In the genomic region with DNA sequence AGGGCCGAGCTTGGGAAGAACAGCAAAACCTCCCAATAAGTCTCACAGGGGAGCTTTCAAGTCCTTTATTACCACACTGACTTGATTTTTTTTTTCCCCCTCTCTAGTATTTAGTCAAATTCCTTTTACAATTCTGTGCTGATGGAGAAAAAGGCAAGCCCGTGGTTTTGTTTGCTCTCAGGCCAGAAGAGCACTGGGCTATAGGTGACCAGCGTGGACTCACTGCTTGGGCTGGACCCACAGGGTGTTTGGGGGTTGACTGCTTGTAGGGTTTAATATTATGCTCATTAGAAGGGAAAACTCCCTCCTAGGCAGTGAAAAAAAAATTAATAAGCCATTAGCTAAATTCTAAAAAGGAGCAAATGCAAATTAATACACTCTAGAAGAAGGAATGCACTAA, we compare ENCODE assay signal across 20 mouse cellular contexts. TPM values are rescaled to one million over a fixed set of nuclear protein-coding genes. Genes with fewer than 3 reads are reported as not detected.
DNase-seq lines count a peak whose midpoint lies in the region; ATAC-seq and TF ChIP-seq lines count a peak whose summit lies in the region.
"Had no signal": no experiment of that assay in that cellular context is flagged by ENCODE, and none has a peak within 500 bp of the region (broad histone marks: within the 10 kb centered on the region; RNA-seq: fewer than 3 reads in every experiment).

No protein-coding gene starts in this region.

- DNase-seq in forebrain, embryonic 10.5 days (ENCODE audit: extremely low spot score, low spot score): no peak
- DNase-seq in forebrain, postnatal 0 days: no peak
- DNase-seq in kidney, adult 8-10 months: no peak
- DNase-seq in thymus, postnatal 0 days (ENCODE audit: low spot score): no peak
- no peak for DNase-seq in thymus, postnatal 10 days (ENCODE audit: low spot score in 2 of 2)
- DNase-seq: adrenal gland, adult 2 months; cerebellum, adult 11 months; cerebellum, postnatal 36 days; gastrocnemius, postnatal 36 days; heart, postnatal 14 days; kidney, postnatal 36 days; lung, postnatal 10 days; right cerebral cortex, postnatal 25 days had no signal

- 0 out of 2 replicates have a peak overlapping the region, but pooled peaks have one; percentile 20 for H3K27ac ChIP-seq in forebrain, embryonic 10.5 days
- H3K27ac ChIP-seq in forebrain, postnatal 0 days (ENCODE audit: low read depth, low read length): no peak overlapping the region
- H3K27ac ChIP-seq in kidney, embryonic 14.5 days (ENCODE audit: low read depth, low read length): peak overlapping the region; percentile 7; the same call in 1 of the 2 replicates
- H3K27ac ChIP-seq in embryonic fibroblast, embryonic 13.5 days (ENCODE audit: insufficient read depth, low read length): peak overlapping the region; percentile 57
- H3K27ac ChIP-seq in liver, embryonic 16.5 days (ENCODE audit: low read length): peak overlapping the region; percentile 75
- H3K27ac ChIP-seq: heart, embryonic 10.5 days had no signal

- H3K27me3 ChIP-seq in forebrain, embryonic 10.5 days (ENCODE audit: poor library complexity, severe bottlenecking): no peaks in the 10 kb centered on the region
- H3K27me3 ChIP-seq in forebrain, postnatal 0 days (ENCODE audit: insufficient read depth, low read length): no peaks in the 10 kb centered on the region
- no peaks in the 10 kb centered on the region for H3K27me3 ChIP-seq in kidney, embryonic 14.5 days (ENCODE audit: control insufficient read depth, insufficient read depth, low read length)
- H3K27me3 ChIP-seq in liver, embryonic 16.5 days (ENCODE audit: control insufficient read depth, insufficient read depth, low read depth, low read length): no peaks in the 10 kb centered on the region
- H3K27me3 ChIP-seq: midbrain, embryonic 15.5 days had no signal

- H3K4me2 ChIP-seq in forebrain, postnatal 0 days (ENCODE audit: low read depth): no peak overlapping the region
- no peak overlapping the region for H3K4me2 ChIP-seq in kidney, embryonic 14.5 days (replicated peaks; ENCODE audit: low read depth, low read length)
- peak overlapping the region; percentile 4; the same call in 1 of the 2 replicates for H3K4me2 ChIP-seq in liver, embryonic 16.5 days (ENCODE audit: low read depth, low read length)
- H3K4me2 ChIP-seq: midbrain, embryonic 15.5 days had no signal

- no peaks in the 10 kb centered on the region for H3K36me3 ChIP-seq in forebrain, embryonic 10.5 days (replicated peaks)
- no peaks in the 10 kb centered on the region for H3K36me3 ChIP-seq in forebrain, postnatal 0 days (ENCODE audit: insufficient read depth)
- no peaks in the 10 kb centered on the region for H3K36me3 ChIP-seq in kidney, embryonic 14.5 days (ENCODE audit: control insufficient read depth, insufficient read depth, low read length)
- H3K36me3 ChIP-seq in liver, embryonic 16.5 days (ENCODE audit: control insufficient read depth, insufficient read depth): no peaks in the 10 kb centered on the region
- H3K36me3 ChIP-seq: heart, embryonic 10.5 days; midbrain, embryonic 15.5 days had no signal

- ATAC-seq in forebrain, postnatal 0 days: no peak; the same call in 1 of the 2 replicates
- no peak for ATAC-seq in kidney, embryonic 14.5 days (ENCODE audit: low FRiP score, low TSS enrichment)
- ATAC-seq in liver, embryonic 16.5 days (ENCODE audit: low read depth): peak; percentile 85

- peaks cover 18% of the 10 kb centered on the region for H3K4me1 ChIP-seq in forebrain, embryonic 10.5 days
- H3K4me1 ChIP-seq in forebrain, postnatal 0 days (ENCODE audit: insufficient read depth): peaks cover 4% of the 10 kb centered on the region; the same call in 1 of the 2 replicates
- H3K4me1 ChIP-seq in kidney, embryonic 14.5 days (ENCODE audit: control insufficient read depth, insufficient read depth, low read length): peaks cover 16% of the 10 kb centered on the region; the same call in 1 of the 2 replicates
- H3K4me1 ChIP-seq in embryonic fibroblast, embryonic 13.5 days (ENCODE audit: control insufficient read depth, insufficient read depth, low read length): peaks cover 4% of the 10 kb centered on the region; the same call in 1 of the 2 replicates
- H3K4me1 ChIP-seq in liver, embryonic 16.5 days (ENCODE audit: control insufficient read depth, low read depth, low read length): peaks cover 2% of the 10 kb centered on the region; the same call in 1 of the 2 replicates

- no peak for TF ChIP-seq CTCF in forebrain, postnatal 0 days (IDR thresholded peaks at IDR 0.05; ENCODE audit: low read depth)
- no peak for TF ChIP-seq CTCF in embryonic fibroblast, embryonic 13.5 days (IDR thresholded peaks at IDR 0.05; ENCODE audit: borderline replicate concordance, insufficient read depth, low read length)

- no peak overlapping the region for H3K4me3 ChIP-seq in forebrain, embryonic 10.5 days
- H3K4me3 ChIP-seq in forebrain, postnatal 0 days (ENCODE audit: low read depth, low read length): no peak overlapping the region
- no peak overlapping the region for H3K4me3 ChIP-seq in kidney, embryonic 14.5 days (ENCODE audit: low read length)
- no peak overlapping the region for H3K4me3 ChIP-seq in embryonic fibroblast, embryonic 13.5 days (ENCODE audit: insufficient read depth, low read length)
- no peak overlapping the region for H3K4me3 ChIP-seq in liver, embryonic 16.5 days (ENCODE audit: low read depth, low read length)
- H3K4me3 ChIP-seq: heart, embryonic 10.5 days; midbrain, embryonic 15.5 days had no signal

- H3K9me3 ChIP-seq in forebrain, embryonic 10.5 days: no peaks in the 10 kb centered on the region
- H3K9me3 ChIP-seq in forebrain, postnatal 0 days (ENCODE audit: low read length): no peaks in the 10 kb centered on the region
- H3K9me3 ChIP-seq in kidney, embryonic 14.5 days (ENCODE audit: control insufficient read depth, low read length): no peaks in the 10 kb centered on the region
- H3K9me3 ChIP-seq in liver, embryonic 16.5 days (replicated peaks; ENCODE audit: control insufficient read depth, low read length): no peaks in the 10 kb centered on the region
- H3K9me3 ChIP-seq: heart, embryonic 10.5 days; midbrain, embryonic 15.5 days had no signal

- 58% methylated on average over 3 of the region's 3 CpGs for WGBS in forebrain, embryonic 10.5 days
- 48% methylated on average over 3 of the region's 3 CpGs for WGBS in forebrain, postnatal 0 days
- 47% methylated on average over 3 of the region's 3 CpGs for WGBS in kidney, embryonic 14.5 days
- 41% methylated on average over 3 of the region's 3 CpGs for WGBS in liver, embryonic 16.5 days (ENCODE audit: insufficient replicate concordance)

- no peak overlapping the region for H3K9ac ChIP-seq in forebrain, postnatal 0 days
- no peak overlapping the region for H3K9ac ChIP-seq in kidney, embryonic 14.5 days (ENCODE audit: low read depth, low read length)
- H3K9ac ChIP-seq in liver, embryonic 16.5 days (ENCODE audit: low read depth, low read length): no peak overlapping the region
- H3K9ac ChIP-seq: midbrain, embryonic 15.5 days had no signal

- TF ChIP-seq POLR2A in embryonic fibroblast, embryonic 13.5 days (IDR thresholded peaks at IDR 0.05; ENCODE audit: low read depth, low read length): no peak

RNA-seq across cellular contexts. Expression of gene Nppc, which starts 36.9 kb away (rescaled TPM):
- 0.90 and 1.4 TPM in 2 replicates for polyA plus RNA-seq in forebrain, embryonic 10.5 days (2016; fragmentation: Nextera tagmentation; extraction: Ambion mirVana)
- total RNA-seq in forebrain, postnatal 0 days (2014; rRNA removed): 5.7 and 6.3 TPM in 2 replicates
- polyA plus RNA-seq in forebrain, postnatal 0 days (2015; fragmentation: Nextera tagmentation; extraction: Ambion mirVana): 7.7 and 9.2 TPM in 2 replicates
- polyA plus RNA-seq in kidney, embryonic 14.5 days (2014; fragmentation: Nextera tagmentation; extraction: Ambion mirVana): 2.1 and 2.4 TPM in 2 replicates
- 0.51 TPM in 1 of 2 replicates, not detected in the other for polyA plus RNA-seq in embryonic fibroblast, embryonic 13.5 days (2011; ENCODE audit: insufficient read length, low read depth, missing spikeins)
- not detected in 2 replicates for polyA plus RNA-seq in liver, embryonic 16.5 days (2015; fragmentation: Nextera tagmentation; extraction: Ambion mirVana)
- polyA plus RNA-seq in thymus, postnatal 0 days (2015; fragmentation: Nextera tagmentation; extraction: Ambion mirVana): 0.93 and 1.1 TPM in 2 replicates
- total RNA-seq: megakaryocyte, adult 5-6 weeks; MEL had no signal

RNA-seq across cellular contexts. Expression of gene Cops7b, which starts 50.7 kb away (rescaled TPM):
- polyA plus RNA-seq in forebrain, embryonic 10.5 days (2016; fragmentation: Nextera tagmentation; extraction: Ambion mirVana): 74.3 and 75.9 TPM in 2 replicates
- 37.6 and 40.3 TPM in 2 replicates for total RNA-seq in forebrain, postnatal 0 days (2014; rRNA removed)
- 54.3 and 54.7 TPM in 2 replicates for polyA plus RNA-seq in forebrain, postnatal 0 days (2015; fragmentation: Nextera tagmentation; extraction: Ambion mirVana)
- 40.4 and 45.4 TPM in 2 replicates for polyA plus RNA-seq in kidney, embryonic 14.5 days (2014; fragmentation: Nextera tagmentation; extraction: Ambion mirVana)
- polyA plus RNA-seq in embryonic fibroblast, embryonic 13.5 days (2011; ENCODE audit: insufficient read length, low read depth, missing spikeins): 23.0 and 30.0 TPM in 2 replicates
- polyA plus RNA-seq in liver, embryonic 16.5 days (2015; fragmentation: Nextera tagmentation; extraction: Ambion mirVana): 11.6 and 11.8 TPM in 2 replicates
- polyA plus RNA-seq in thymus, postnatal 0 days (2015; fragmentation: Nextera tagmentation; extraction: Ambion mirVana): 35.2 and 36.5 TPM in 2 replicates

RNA-seq across cellular contexts. Expression of gene Pde6d, which starts 51.0 kb away (rescaled TPM):
- polyA plus RNA-seq in forebrain, embryonic 10.5 days (2016; fragmentation: Nextera tagmentation; extraction: Ambion mirVana): 64.3 and 68.0 TPM in 2 replicates
- total RNA-seq in forebrain, postnatal 0 days (2014; rRNA removed): 44.9 and 59.0 TPM in 2 replicates
- polyA plus RNA-seq in forebrain, postnatal 0 days (2015; fragmentation: Nextera tagmentation; extraction: Ambion mirVana): 110 and 116 TPM in 2 replicates
- 65.5 and 71.7 TPM in 2 replicates for polyA plus RNA-seq in kidney, embryonic 14.5 days (2014; fragmentation: Nextera tagmentation; extraction: Ambion mirVana)
- 37.0 and 39.9 TPM in 2 replicates for polyA plus RNA-seq in embryonic fibroblast, embryonic 13.5 days (2011; ENCODE audit: insufficient read length, low read depth, missing spikeins)
- 20.2 and 21.7 TPM in 2 replicates for polyA plus RNA-seq in liver, embryonic 16.5 days (2015; fragmentation: Nextera tagmentation; extraction: Ambion mirVana)
- polyA plus RNA-seq in thymus, postnatal 0 days (2015; fragmentation: Nextera tagmentation; extraction: Ambion mirVana): 52.2 and 55.4 TPM in 2 replicates
